Mouse (Mus musculus) cerebellum, adult 18-20 months (tissue): ENCODE measurements around the gene Strc.
A peak's percentile ranks its signal among the peaks of the same experiment; 100 is the strongest.
"Not testable (repeated sequence)": the region's sequence is repeated elsewhere in the genome, so short reads cannot be mapped to it uniquely, and the experiment has no call there.

Experiments
- DNase-seq, 2 experiments: peaks; one replicate each; pipeline ENCODE4 v3.0.0; 2021

Strc gene

DNA sequence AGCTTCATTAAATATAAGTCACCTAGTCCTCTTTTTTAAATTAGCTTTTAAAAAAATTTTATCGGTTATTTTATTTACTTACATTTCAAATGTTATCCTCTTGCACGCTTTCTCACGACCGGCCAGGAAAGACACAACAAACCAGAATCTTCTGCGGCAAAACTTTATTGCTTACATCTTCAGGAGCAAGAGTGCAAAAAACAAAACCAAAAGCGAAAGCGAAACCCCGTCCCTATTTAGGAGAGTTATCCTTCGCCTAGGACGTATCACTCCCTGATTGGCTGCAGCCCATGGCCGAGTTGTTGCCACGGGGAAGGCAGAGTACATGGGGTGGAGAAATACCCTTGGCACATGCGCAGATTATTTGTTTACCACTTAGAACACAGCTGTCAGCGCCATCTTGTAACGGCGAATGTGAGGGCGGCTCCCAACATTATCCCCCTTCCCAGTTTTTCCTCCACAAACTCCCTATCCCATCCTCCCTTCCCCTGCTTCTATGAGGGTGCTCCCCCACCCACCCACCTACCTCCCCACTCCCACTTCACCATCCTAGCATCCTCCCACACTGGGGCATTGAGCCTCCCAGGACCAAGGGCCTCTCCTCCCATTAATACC is at the start of gene Strc:
Gene Strc (minus strand): TSS at position 208 of the 615 bp plus-strand sequence.
- not testable (repeated sequence) for DNase-seq

DNA sequence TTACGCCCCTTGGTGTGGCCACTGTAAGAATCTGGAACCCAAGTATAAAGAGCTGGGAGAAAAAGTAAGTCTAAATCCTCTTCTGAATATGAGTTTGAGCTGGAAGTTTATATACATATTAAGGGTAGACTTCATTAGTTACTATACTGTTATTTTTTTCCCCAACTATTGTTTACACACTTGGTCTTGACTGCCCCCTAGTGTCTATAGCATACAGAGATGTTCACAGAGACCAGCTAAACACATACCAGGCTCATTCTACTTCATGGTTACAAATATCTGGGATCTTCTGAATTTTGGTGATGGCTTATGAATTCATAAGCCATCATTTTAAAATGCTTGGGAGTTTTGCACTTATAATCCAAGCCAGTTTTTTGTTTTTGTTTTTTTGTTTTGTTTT is 47.9 kb upstream of the Strc start:
- DNase-seq = no peak

DNA sequence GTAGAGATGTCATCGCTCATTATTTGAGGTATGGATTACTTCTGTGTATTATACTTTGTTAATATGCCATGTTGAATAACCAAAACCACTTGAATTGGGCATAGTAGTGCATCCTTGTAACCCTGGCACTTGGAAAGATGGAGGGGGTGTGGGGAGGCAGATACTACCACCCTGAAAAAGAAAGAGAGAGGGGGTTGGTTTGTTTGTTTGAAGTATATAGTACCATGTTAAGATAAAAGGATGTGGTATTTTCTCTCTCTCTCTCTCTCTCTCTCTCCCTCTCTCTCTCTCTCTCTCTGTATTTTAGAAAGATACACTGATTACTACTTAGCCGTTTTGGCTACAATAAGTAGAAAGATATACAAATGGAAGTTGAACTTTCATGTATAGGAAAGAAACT is 38.9 kb upstream of the Strc start:
- DNase-seq = no peak

DNA sequence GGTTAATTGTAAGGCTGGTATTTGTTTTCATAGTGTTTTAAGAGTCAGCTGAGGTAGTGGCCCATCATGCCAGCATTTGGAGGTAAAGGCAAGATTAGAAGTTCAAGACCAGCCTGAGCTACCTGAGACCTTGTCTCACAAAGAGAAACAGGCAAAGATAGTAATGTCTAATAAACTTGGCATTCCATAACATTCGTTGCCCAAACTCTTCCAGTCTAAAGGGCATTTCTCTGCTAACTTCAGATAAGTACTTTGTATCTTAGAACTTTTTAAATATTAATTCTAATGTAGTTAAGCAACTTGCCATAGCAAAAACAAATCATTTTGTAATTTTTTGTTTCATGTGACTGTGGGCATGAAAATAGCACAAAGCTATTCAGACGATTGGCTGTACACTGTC is 36.2 kb upstream of the Strc start:
- no peak for DNase-seq

DNA sequence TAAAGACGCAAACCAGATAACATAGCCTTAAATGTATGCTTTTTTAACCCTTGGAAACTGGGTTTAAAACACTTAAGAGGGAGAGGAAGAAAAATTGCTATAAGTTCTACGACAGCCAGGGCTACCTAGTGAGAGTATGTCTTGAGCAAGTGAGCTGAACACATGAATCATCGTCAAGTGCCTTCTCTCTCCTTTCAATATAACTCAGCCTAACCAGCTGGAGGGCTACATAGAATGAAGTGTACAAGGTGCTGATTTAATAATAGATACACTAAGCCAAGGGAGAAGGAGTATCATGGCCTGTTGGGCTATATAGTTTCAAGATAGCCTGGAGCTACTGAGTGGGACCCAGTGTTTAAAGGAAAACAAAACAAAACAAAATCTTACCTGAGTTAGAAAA is 31.5 kb upstream of the Strc start:
- no peak for DNase-seq

DNA sequence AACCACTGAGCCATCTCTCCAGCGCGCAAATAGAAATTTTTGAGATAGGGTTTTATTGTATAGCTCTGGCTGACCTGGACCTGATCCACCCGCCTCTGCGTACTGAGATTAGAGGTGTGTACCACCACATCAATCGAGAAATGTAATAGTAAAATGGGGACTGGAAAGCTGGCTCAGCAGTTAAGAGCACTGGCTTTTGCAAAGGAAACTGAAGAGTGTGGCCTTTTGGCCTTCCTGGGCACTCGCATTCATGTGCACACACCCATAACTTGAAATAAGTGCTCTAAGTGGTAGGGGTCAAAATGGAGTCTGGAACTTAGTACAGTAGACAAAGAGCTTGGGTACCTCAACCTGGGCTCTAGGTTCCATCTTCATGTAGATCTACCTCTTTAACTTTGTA is 29.4 kb upstream of the Strc start:
- DNase-seq = no peak

DNA sequence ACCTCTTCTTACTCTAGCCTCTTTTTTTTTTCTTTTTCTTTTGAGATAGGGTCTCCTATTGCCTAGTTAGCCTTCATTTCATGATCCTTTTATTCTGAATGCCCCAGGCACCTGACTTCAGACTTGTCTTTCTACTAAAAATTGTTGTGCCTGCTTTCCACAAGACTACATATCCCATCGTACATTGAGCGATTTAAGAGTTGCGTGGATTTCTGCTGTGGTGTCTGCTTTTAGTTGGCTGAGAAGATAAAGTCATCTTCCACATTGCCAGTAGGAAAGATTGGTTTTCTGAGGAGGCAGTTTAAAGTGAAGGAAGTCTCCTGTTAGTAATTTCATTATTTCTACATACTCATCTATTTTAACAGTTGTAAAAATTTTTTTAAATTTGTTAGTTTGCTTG is 28.6 kb upstream of the Strc start:
- no peak for DNase-seq

DNA sequence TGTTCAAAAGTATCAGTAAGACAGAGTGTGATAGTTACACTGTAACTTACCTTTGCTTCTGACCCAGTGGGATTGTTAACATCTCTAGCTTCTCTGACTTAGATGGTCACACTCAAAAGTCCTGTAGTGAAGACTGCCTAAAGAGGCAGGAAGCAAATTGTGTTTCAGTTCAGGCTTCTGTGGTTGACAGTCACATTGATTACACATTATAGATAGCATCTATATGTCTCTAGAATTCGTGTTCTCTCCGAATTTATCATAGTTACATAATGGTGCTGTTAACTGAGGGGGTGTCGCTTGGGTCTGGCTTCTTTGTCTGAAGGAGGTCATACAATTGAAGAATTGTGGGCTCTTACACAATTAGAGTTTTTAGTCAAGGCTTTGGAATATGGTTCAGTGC is 28.1 kb upstream of the Strc start:
- DNase-seq = no peak

DNA sequence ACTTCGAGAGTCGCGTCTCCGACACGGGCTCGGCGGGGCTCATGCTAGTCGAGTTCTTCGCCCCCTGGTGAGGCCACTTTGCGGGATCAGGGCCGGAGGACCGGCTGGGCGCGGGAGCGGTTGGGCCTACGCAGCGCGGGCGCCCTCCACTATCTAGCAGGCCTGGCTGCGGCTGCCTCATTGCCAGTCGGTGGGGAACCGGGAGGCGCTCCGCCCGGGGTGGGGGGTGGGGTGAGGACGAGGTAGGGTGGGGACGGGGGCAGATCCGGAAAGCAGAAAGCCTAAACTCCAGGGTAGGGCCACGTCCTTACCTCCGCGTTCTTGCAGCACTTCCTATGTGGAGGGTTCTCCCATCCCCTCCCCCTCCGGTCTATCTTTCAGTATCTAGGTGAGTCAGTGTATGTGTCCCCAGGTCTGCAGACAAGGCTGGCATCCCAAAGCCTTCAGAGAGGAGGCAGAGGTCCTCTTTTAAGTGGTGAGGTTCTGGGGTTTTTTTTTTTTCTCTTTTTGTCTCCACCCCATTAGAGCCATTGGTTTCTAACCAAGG is 27.2 kb upstream of the Strc start:
- peak in 1 of 2 experiments; percentile 46 for DNase-seq

DNA sequence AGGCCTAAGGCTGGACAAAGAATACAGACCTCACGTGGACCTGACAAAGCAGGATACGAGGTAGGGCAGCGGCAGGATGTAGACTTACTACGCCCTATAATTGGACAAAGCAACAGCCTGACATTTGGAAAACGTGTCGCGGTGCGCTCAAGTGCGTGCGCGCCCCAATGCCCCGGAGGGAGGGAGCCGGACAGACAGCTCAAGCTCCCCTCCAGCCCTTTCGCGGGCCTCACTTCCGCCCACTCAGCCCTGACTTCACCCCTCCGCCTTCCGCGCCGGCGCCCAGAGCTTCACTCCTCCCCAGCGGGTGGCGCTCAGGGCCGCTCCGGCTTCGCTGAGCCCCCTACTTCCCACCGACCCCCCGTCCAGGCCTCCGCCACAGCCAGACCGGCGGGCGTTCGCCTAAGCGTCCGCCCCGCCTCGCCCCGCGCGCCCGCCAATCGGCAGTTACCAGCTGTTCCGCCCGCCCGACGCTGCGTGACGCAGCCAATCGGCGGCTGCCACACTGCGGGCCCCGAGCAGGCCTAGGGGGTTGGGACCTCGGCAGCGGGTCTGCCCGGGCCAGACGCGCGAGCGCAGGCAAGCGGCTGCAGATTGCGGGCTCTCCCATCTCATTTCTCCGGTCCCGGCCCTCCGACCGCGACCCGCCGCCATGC is 26.5 kb upstream of the Strc start, which contains the start of the genes Pdia3 and Catsper2:
Gene Pdia3 (plus strand): TSS at position 389 of the 656 bp plus-strand sequence.
Gene Catsper2 (minus strand): TSS at position 406 of the 656 bp plus-strand sequence.
- DNase-seq = peak; percentile 97

DNA sequence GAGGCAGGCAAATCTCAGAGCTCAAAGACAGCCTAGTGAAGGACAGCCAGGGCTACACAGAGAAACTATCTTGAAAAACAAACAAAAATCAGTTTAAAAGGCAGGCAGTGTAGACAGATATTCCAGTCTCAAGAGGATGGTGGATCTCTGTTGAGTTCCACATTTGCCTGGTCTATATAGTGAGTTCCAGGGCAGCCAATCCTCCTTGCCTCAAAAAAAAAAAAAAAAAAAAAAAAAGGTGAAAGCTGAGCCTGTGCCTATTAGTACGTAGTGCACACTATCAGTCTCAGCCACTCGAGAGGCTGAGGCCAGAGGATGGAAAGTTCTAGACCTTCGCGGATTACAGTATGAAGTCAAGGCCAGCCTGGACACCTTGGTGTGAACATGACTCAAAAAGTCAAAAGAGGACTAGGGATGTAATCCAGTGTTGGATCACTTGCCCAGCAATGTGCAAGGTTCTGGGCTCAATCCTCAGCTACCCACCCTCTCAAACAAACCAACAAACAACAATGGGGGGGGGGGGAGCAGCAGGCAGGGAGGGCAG is 25.9 kb upstream of the Strc start:
- peak in 1 of 2 experiments; percentile 14 for DNase-seq

DNA sequence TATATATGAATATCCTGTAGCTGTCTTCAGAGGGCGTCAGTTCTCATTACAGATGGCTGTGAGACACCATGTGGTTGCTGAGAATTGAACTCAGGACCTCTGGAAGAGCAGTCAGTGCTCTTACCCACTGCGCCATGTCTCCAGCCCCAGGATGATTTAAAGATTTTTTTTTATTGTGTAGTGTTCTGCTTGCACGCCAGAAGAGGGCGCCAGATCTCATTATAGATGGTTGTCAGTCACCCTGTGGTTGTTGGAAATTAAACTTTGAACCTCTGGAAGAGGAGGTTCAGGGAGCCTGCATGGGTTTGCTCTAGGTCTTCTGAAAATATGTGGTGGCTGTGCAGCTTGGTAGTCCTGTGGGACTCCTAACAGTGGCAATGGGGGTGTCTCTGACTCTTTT is 21.2 kb upstream of the Strc start:
- DNase-seq = peak; percentile 25 to 56

DNA sequence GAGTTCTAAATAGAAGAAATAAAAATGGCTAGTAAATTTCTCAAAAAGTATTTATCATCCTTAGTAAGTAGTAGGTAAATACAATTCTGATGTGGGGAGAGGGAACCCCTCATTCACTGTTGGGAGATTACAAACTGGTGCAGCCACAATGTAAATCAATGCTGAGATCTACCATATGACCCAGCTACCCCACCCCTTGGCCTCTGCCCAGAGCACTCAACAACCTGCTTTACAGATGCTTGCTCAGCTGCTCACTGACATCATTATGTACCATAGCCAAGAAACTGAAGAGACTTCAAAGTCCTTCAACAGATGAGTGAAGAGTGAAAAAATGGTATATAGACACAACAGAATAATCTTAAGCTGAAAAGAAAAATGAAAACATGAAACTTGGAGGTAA is 16.3 kb upstream of the Strc start:
- no peak for DNase-seq

DNA sequence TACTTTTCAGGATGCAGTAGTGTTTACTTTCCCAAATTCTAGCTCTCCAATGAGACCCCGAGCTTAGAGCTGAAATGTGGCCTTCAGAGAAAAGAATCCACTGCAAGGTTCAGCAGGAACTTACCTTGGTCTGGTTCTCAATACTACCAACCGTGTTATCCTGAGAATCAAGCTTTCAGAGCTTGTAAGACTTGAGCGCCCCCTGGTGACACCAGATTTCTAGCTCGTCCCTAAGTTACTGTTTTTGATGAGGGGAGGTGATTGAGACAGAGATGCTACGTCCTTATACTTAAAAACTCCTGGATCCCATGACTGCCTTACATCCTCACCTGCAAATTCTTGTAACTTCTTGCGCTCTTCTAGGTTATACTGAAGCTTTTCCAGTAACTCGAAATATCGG is 9.7 kb upstream of the Strc start:
- DNase-seq = peak; percentile 91 to 92

DNA sequence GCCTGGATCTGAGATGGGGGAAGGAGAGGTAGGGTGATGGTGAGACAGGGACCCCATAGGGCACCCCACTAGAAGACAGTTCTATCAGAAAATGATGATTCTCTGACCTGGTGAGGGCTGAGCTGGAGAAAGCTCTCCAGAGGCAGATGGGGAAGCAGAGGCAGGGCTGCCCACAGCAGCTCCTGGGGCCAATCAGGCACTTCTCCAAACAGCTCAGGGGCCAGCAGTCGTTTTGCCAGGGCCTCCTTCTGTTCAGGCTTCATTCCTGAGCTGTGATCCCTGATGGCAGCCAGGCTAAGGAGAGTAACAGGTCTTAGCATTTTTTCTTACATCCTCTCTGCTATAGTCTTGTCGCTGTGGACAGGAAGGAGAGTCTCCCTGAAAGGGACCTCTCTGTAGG is 12.2 kb downstream of the Strc start:
- no peak for DNase-seq

DNA sequence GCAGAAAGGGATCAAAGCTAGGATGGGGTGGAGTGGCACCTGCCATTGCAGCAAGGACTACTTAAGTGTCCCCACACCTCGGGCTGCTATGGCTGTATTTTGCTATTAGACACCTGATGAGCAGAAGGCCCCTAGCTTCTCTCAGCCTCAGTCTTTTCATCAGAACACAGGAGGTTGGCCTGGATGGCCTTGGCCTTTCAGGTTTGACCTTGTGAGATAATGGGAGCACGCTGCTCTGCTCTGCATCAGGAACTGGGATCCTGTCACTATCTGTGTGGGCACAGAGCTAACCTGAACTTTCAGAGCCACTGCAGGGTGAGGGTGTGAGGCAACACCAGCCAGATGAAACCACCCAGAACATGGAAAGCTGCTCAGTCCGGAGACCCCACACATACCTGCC is 14.7 kb downstream of the Strc start:
- DNase-seq = no peak

DNA sequence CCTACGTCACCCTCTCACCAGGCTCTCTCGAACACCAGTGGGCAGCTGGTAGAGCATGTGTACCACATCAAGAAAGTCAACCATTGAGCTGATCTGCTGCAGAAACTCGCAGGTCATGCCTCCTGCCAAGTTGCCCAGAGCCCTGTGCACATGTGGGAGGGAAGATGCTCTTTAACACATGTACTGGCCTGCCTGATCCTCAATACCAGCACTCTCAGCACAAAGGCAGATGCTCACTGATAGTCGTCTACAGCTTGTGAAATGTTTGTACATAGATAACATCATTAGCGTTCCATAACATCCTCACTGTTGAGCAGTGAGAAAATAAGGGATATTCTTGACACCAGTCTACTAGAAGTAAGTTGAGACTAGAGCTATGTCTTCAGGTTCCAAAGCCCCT is 16.0 kb downstream of the Strc start:
- DNase-seq = no peak

DNA sequence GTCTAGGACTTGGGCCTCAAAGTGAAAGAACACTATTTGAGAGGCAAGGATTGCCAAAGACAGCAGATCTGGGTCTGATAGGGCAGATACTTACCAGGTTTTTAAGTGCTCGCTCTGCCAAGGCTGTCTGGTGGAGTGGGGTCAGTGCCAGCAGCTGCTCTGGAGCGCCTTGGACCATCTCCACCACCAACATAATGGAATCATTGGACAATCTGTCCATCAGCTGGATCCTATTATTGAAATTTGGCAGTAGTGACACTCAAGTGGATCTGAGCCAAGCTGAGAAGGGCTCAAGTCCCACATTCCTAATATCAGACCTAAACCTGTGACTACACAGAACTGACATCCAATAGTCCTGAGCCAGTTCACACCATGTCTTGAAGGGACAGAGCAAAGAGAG is 18.1 kb downstream of the Strc start:
- peak; percentile 44 to 45 for DNase-seq

DNA sequence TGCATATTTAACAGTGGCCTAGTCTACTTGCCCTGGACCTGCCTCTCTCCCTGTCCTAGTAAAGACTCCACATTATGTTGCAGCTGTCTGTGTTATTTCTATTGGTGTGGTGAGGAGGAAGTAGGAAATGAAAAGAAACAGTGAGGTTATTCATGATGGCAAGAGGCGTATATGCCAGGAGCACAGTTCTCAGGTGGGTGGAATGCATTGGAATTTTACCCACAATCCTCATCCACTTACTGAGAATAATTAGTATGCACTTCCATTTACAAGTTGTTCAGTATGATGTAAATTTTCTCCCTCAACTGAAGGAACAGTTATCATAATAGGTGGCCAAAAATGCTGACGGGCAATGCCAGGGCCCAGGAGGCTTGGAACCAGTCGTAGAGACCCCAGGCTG is 23.3 kb downstream of the Strc start:
- no peak for DNase-seq

DNA sequence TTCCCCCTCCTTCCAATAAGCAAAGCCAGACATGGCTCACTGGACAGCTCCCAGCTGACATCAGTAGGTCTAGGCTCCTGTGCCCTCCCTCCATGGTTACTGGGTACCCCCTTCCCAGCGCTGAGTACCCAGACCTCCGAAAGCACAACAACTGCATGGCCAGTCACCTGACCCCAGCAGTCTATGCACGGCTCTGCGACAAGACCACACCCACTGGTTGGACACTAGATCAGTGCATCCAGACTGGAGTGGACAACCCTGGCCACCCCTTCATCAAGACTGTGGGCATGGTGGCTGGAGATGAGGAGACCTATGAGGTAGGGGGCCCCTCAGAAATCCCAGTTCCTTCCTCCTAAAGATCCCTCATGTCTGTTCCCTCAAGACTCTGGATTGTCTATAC is 27.5 kb downstream of the Strc start:
- peak; percentile 34 to 43 for DNase-seq

DNA sequence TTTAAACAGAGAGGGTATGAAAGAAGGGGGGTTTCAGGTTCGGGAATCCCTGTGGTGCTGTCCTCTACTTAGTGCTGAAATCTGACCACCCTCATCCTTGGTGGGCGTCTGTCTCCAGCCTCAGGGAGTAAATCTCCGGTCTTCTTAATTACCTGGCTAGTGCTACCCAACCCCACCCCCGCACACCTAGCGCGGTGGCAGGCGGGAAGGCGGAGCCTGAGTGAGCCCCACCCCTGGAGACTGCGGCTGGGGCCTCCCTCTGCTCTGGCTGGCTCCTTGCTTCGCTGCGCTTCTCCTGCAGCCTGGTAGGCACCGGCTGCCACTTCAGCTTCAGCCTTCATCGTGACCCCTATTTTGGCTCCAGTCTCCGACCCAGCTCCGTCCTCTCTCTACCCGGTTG is 28.6 kb downstream of the Strc start:
- peak; percentile 94 to 96 for DNase-seq

DNA sequence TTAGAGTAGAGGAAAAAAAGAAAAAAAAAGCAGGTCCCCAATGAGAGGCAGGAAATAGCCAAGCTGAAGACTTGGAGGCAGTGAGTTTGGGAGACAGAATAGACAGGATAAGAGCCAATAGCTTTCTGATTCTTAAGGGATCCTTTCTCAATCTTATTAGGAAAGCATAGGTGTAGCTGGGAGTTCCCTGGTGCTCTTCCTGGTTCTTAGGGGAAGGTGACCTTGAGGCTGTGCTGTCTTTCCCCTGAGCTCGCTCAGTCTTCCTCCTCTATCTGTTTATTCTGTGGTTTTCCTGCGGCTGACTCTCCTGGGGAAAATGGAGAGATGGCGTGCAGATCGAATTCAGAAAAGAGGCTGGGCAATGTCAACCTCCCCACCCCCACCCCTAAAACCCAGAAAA is 29.0 kb downstream of the Strc start:
- DNase-seq = no peak

DNA sequence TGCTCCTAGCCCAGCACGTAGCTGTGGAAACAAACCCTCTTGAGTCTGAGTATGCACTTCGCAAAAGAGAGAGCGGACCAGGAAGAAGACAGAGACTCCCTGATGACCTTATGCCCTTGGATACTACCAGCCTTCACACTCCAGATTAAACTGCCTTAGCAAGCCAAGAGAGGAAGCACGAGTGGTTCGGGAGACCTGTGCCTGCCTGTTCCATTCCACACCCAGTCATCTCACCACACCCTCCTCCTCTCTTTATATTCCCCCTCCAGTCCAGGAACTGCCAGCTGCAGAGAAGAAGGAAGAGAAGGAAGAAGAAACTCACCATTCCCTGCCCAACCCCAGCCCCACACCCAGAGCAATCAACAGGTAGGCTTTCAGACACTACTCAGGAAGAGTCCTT is 29.5 kb downstream of the Strc start, which contains the start of gene Ckmt1:
Gene Ckmt1 (plus strand): TSS at position 221 of the 400 bp plus-strand sequence.
- peak in 1 of 2 experiments; percentile 15 for DNase-seq
